Mouse (Mus musculus): ENCODE data around the gene Fam189b. TPM values are rescaled to one million over a fixed set of nuclear protein-coding genes. Genes with fewer than 3 reads are reported as not detected.

Fam189b gene
- total and polyA plus RNA-seq, 3 experiments, result 1.1 to 8.4 (median 2.2) TPM

DNA sequence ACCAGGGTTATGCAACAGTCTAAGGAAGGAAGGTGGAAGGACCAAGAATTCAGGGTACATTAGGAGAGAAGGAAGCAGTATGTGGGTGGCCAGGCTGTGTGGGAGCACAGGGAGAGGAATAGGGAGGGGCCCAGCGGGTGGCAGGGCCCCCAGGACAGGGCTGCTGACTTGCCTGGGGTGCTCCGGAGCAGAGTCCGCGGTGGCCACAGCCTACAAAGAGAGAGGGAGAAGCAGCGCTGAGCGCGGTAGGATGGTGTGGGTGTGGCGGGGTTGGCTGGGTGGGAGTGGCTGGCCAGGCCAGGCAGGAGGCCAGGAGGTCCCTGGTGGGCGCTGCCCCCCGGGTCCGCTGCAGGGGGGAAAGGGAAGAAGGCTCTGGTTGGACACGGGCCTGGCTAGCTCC lies 55.6 kb downstream of the Fam189b start:
- H3K4me3 ChIP-seq (replicated peaks in 1 of 3; ENCODE audit: low read depth in 2 of 3, low read length in 2 of 3, poor library complexity in 1 of 3), result no peak overlapping the region
- no peak for TF ChIP-seq POLR2AphosphoS2 (IDR thresholded peaks at IDR 0.05; ENCODE audit: low read depth, low read length)
- TF ChIP-seq IRF4 (IDR thresholded peaks at IDR 0.05; ENCODE audit: low read depth, low read length), result no peak
- no peak for TF ChIP-seq CTCF (conservative IDR thresholded peaks at IDR 0.05 in 1 of 2, IDR thresholded peaks at IDR 0.05 in 1 of 2; ENCODE audit: low read depth in 2 of 2, low read length in 2 of 2)
- TF ChIP-seq RCOR1 (conservative IDR thresholded peaks at IDR 0.05; ENCODE audit: low read depth, low read length), result no peak
- TF ChIP-seq ZC3H11A (IDR thresholded peaks at IDR 0.05; ENCODE audit: low read depth, low read length), result no peak
- TF ChIP-seq UBTF (IDR thresholded peaks at IDR 0.05; ENCODE audit: low read depth, low read length), result no peak
- TF ChIP-seq USF1 (IDR thresholded peaks at IDR 0.05; ENCODE audit: low read depth, low read length), result no peak
- no peak for TF ChIP-seq NELFE (IDR thresholded peaks at IDR 0.05; ENCODE audit: low read depth, low read length)
- TF ChIP-seq BHLHE40 (IDR thresholded peaks at IDR 0.05; ENCODE audit: low read depth, low read length), result no peak
- TF ChIP-seq E2F4 (IDR thresholded peaks at IDR 0.05; ENCODE audit: insufficient replicate concordance, low read depth, low read length), result no peak
- TF ChIP-seq ZKSCAN1 (IDR thresholded peaks at IDR 0.05; ENCODE audit: borderline replicate concordance, low read depth, low read length), result no peak
- TF ChIP-seq ELF1 (IDR thresholded peaks at IDR 0.05; ENCODE audit: low read depth, low read length), result no peak
- no peak for TF ChIP-seq ZMIZ1 (IDR thresholded peaks at IDR 0.05; ENCODE audit: low read depth, low read length)
- TF ChIP-seq MXI1 (IDR thresholded peaks at IDR 0.05; ENCODE audit: low read depth, low read length), result no peak
- no peak for TF ChIP-seq KAT2A (IDR thresholded peaks at IDR 0.05; ENCODE audit: insufficient replicate concordance, low read length)
- TF ChIP-seq MAZ (IDR thresholded peaks at IDR 0.05; ENCODE audit: low read depth, low read length), result no peak
- no peak for TF ChIP-seq ZNF384 (IDR thresholded peaks at IDR 0.05; ENCODE audit: low read depth, low read length)

More for the DNA sequence above, 55.6 kb downstream of the Fam189b start:
- in situ Hi-C loops (cut with MboI; ENCODE audit: low pct_ligation_motif_present, low pct_unique_long_range_greater_than_20kb, low sequenced_read_pairs), result no loop called here
- no peak overlapping the region for H3K4me2 ChIP-seq (ENCODE audit: insufficient read depth, low read depth, poor library complexity, severe bottlenecking)
- H3K79me2 ChIP-seq (replicated peaks; ENCODE audit: control insufficient read depth, extremely low read depth, insufficient read depth, poor library complexity, severe bottlenecking), result no peaks in the 10 kb centered on the region
- peaks cover 39 to 65% of the 10 kb centered on the region in 2 experiments for H3K36me3 ChIP-seq (replicated peaks in 1 of 2; ENCODE audit: control insufficient read depth in 1 of 2, insufficient read depth in 1 of 2, low read length in 1 of 2)
- no peak overlapping the region for H3K9ac ChIP-seq (ENCODE audit: insufficient read depth, low read depth)
- H3K4me1 ChIP-seq (ENCODE audit: control insufficient read depth in 1 of 2, insufficient read depth in 2 of 2), result peaks cover 8 to 19% of the 10 kb centered on the region in 2 experiments
- H3K9me3 ChIP-seq (replicated peaks; ENCODE audit: low read length), result no peaks in the 10 kb centered on the region
- no peak for DNase-seq (ENCODE audit: extremely low read depth)
- no peak overlapping the region for H3K27ac ChIP-seq (ENCODE audit: insufficient read depth, low read depth)
- dilution Hi-C loops (cut with MboI; ENCODE audit: extremely low pct_ligation_motif_present, extremely low pct_unique_long_range_greater_than_20kb, low sequenced_read_pairs), result no loop called here
- H3K27me3 ChIP-seq (replicated peaks), result no peaks in the 10 kb centered on the region

Other genes with a start within 250 kb of the Fam189b start
Only the 20 nearest of the 29 such genes appear.
- gene Rusc1, start 89.8 kb upstream of the Fam189b start, total RNA-seq (2012; rRNA removed), result 25.1 and 30.1 TPM in 2 replicates
- gene Rusc1, start 89.8 kb upstream of the Fam189b start, total RNA-seq (2014; rRNA removed), result 17.7 and 19.7 TPM in 2 replicates
- gene Rusc1, start 89.8 kb upstream of the Fam189b start, polyA plus RNA-seq (2012; ENCODE audit: insufficient read length, low read depth), result 16.7 and 19.4 TPM in 2 replicates
- 0.13 TPM in 1 of 2 replicates, not detected in the other for gene Gm43738, start 82.0 kb upstream of the Fam189b start, total RNA-seq (2012; rRNA removed)
- gene Gm43738, start 82.0 kb upstream of the Fam189b start, total RNA-seq (2014; rRNA removed), result not detected in 2 replicates
- gene Gm43738, start 82.0 kb upstream of the Fam189b start, polyA plus RNA-seq (2012; ENCODE audit: insufficient read length, low read depth), result not detected in 2 replicates
- 243 and 244 TPM in 2 replicates for gene Fdps, start 81.2 kb upstream of the Fam189b start, total RNA-seq (2012; rRNA removed)
- gene Fdps, start 81.2 kb upstream of the Fam189b start, total RNA-seq (2014; rRNA removed), result 490 and 572 TPM in 2 replicates
- gene Fdps, start 81.2 kb upstream of the Fam189b start, polyA plus RNA-seq (2012; ENCODE audit: insufficient read length, low read depth), result 177 and 200 TPM in 2 replicates
- gene Pklr, start 47.0 kb upstream of the Fam189b start, total RNA-seq (2012; rRNA removed), result not detected in 2 replicates
- gene Pklr, start 47.0 kb upstream of the Fam189b start, total RNA-seq (2014; rRNA removed), result not detected in 2 replicates
- gene Pklr, start 47.0 kb upstream of the Fam189b start, polyA plus RNA-seq (2012; ENCODE audit: insufficient read length, low read depth), result not detected in 2 replicates
- 1.8 and 2.0 TPM in 2 replicates for gene Hcn3, start 22.9 kb upstream of the Fam189b start, total RNA-seq (2012; rRNA removed)
- 1.7 and 1.8 TPM in 2 replicates for gene Hcn3, start 22.9 kb upstream of the Fam189b start, total RNA-seq (2014; rRNA removed)
- gene Hcn3, start 22.9 kb upstream of the Fam189b start, polyA plus RNA-seq (2012; ENCODE audit: insufficient read length, low read depth), result 3.1 and 3.2 TPM in 2 replicates
- gene Clk2, start 18.3 kb upstream of the Fam189b start, total RNA-seq (2012; rRNA removed), result 29.9 and 31.2 TPM in 2 replicates
- gene Clk2, start 18.3 kb upstream of the Fam189b start, total RNA-seq (2014; rRNA removed), result 18.8 and 19.7 TPM in 2 replicates
- gene Clk2, start 18.3 kb upstream of the Fam189b start, polyA plus RNA-seq (2012; ENCODE audit: insufficient read length, low read depth), result 72.0 and 77.2 TPM in 2 replicates
- gene Scamp3, start 5.7 kb upstream of the Fam189b start, total RNA-seq (2012; rRNA removed), result 12.5 and 17.1 TPM in 2 replicates
- gene Scamp3, start 5.7 kb upstream of the Fam189b start, total RNA-seq (2014; rRNA removed), result 4.1 and 4.5 TPM in 2 replicates
- 64.1 and 72.7 TPM in 2 replicates for gene Scamp3, start 5.7 kb upstream of the Fam189b start, polyA plus RNA-seq (2012; ENCODE audit: insufficient read length, low read depth)
- gene Gba, start 19.8 kb downstream of the Fam189b start, total RNA-seq (2012; rRNA removed), result 62.5 and 64.1 TPM in 2 replicates
- 61.2 and 65.3 TPM in 2 replicates for gene Gba, start 19.8 kb downstream of the Fam189b start, total RNA-seq (2014; rRNA removed)
- 59.4 and 63.6 TPM in 2 replicates for gene Gba, start 19.8 kb downstream of the Fam189b start, polyA plus RNA-seq (2012; ENCODE audit: insufficient read length, low read depth)
- gene Thbs3, start 32.0 kb downstream of the Fam189b start, total RNA-seq (2012; rRNA removed), result 6.1 and 10.1 TPM in 2 replicates
- 4.2 and 5.7 TPM in 2 replicates for gene Thbs3, start 32.0 kb downstream of the Fam189b start, total RNA-seq (2014; rRNA removed)
- gene Thbs3, start 32.0 kb downstream of the Fam189b start, polyA plus RNA-seq (2012; ENCODE audit: insufficient read length, low read depth), result 4.3 and 4.6 TPM in 2 replicates
- gene Mtx1, start 43.9 kb downstream of the Fam189b start, total RNA-seq (2012; rRNA removed), result 205 and 222 TPM in 2 replicates
- 256 and 299 TPM in 2 replicates for gene Mtx1, start 43.9 kb downstream of the Fam189b start, total RNA-seq (2014; rRNA removed)
- gene Mtx1, start 43.9 kb downstream of the Fam189b start, polyA plus RNA-seq (2012; ENCODE audit: insufficient read length, low read depth), result 159 and 162 TPM in 2 replicates
- 0.38 and 0.50 TPM in 2 replicates for gene Muc1, start 45.9 kb downstream of the Fam189b start, total RNA-seq (2012; rRNA removed)
- 0.09 and 0.28 TPM in 2 replicates for gene Muc1, start 45.9 kb downstream of the Fam189b start, total RNA-seq (2014; rRNA removed)
- gene Muc1, start 45.9 kb downstream of the Fam189b start, polyA plus RNA-seq (2012; ENCODE audit: insufficient read length, low read depth), result 0.60 and 0.71 TPM in 2 replicates
- 141 and 143 TPM in 2 replicates for gene Krtcap2, start 62.8 kb downstream of the Fam189b start, total RNA-seq (2012; rRNA removed)
- gene Krtcap2, start 62.8 kb downstream of the Fam189b start, total RNA-seq (2014; rRNA removed), result 127 and 180 TPM in 2 replicates
- gene Krtcap2, start 62.8 kb downstream of the Fam189b start, polyA plus RNA-seq (2012; ENCODE audit: insufficient read length, low read depth), result 198 and 230 TPM in 2 replicates
- gene Trim46, start 63.2 kb downstream of the Fam189b start, total RNA-seq (2012; rRNA removed), result 1.9 and 2.0 TPM in 2 replicates
- 0.36 TPM in 2 replicates for gene Trim46, start 63.2 kb downstream of the Fam189b start, total RNA-seq (2014; rRNA removed)
- gene Trim46, start 63.2 kb downstream of the Fam189b start, polyA plus RNA-seq (2012; ENCODE audit: insufficient read length, low read depth), result 1.4 and 1.9 TPM in 2 replicates
- 189 and 228 TPM in 2 replicates for gene Dpm3, start 76.2 kb downstream of the Fam189b start, total RNA-seq (2012; rRNA removed)
- gene Dpm3, start 76.2 kb downstream of the Fam189b start, total RNA-seq (2014; rRNA removed), result 45.8 and 52.7 TPM in 2 replicates
- gene Dpm3, start 76.2 kb downstream of the Fam189b start, polyA plus RNA-seq (2012; ENCODE audit: insufficient read length, low read depth), result 70.4 and 74.8 TPM in 2 replicates
- 47.8 and 50.9 TPM in 2 replicates for gene Slc50a1, start 87.4 kb downstream of the Fam189b start, total RNA-seq (2012; rRNA removed)
- 40.6 and 41.8 TPM in 2 replicates for gene Slc50a1, start 87.4 kb downstream of the Fam189b start, total RNA-seq (2014; rRNA removed)
- gene Slc50a1, start 87.4 kb downstream of the Fam189b start, polyA plus RNA-seq (2012; ENCODE audit: insufficient read length, low read depth), result 44.7 and 56.0 TPM in 2 replicates
- 0.59 and 0.93 TPM in 2 replicates for gene Efna1, start 98.0 kb downstream of the Fam189b start, total RNA-seq (2012; rRNA removed)
- gene Efna1, start 98.0 kb downstream of the Fam189b start, total RNA-seq (2014; rRNA removed), result 0.62 and 0.70 TPM in 2 replicates
- 0.71 and 0.80 TPM in 2 replicates for gene Efna1, start 98.0 kb downstream of the Fam189b start, polyA plus RNA-seq (2012; ENCODE audit: insufficient read length, low read depth)
- 0.13 TPM in 1 of 2 replicates, not detected in the other for gene Efna3, start 139.8 kb downstream of the Fam189b start, total RNA-seq (2012; rRNA removed)
- 0.09 TPM in 1 of 2 replicates, not detected in the other for gene Efna3, start 139.8 kb downstream of the Fam189b start, total RNA-seq (2014; rRNA removed)
- 0.19 TPM in 1 of 2 replicates, not detected in the other for gene Efna3, start 139.8 kb downstream of the Fam189b start, polyA plus RNA-seq (2012; ENCODE audit: insufficient read length, low read depth)
- 2.6 and 3.1 TPM in 2 replicates for gene Efna4, start 154.9 kb downstream of the Fam189b start, total RNA-seq (2012; rRNA removed)
- 0.76 and 1.1 TPM in 2 replicates for gene Efna4, start 154.9 kb downstream of the Fam189b start, total RNA-seq (2014; rRNA removed)
- gene Efna4, start 154.9 kb downstream of the Fam189b start, polyA plus RNA-seq (2012; ENCODE audit: insufficient read length, low read depth), result 1.00 and 1.1 TPM in 2 replicates
- gene Adam15, start 166.9 kb downstream of the Fam189b start, total RNA-seq (2012; rRNA removed), result 31.3 and 39.1 TPM in 2 replicates
- 5.8 and 5.9 TPM in 2 replicates for gene Adam15, start 166.9 kb downstream of the Fam189b start, total RNA-seq (2014; rRNA removed)
- 26.2 and 26.5 TPM in 2 replicates for gene Adam15, start 166.9 kb downstream of the Fam189b start, polyA plus RNA-seq (2012; ENCODE audit: insufficient read length, low read depth)
- not detected in 2 replicates for gene Dcst2, start 178.8 kb downstream of the Fam189b start, total RNA-seq (2012; rRNA removed)
- not detected in 2 replicates for gene Dcst2, start 178.8 kb downstream of the Fam189b start, total RNA-seq (2014; rRNA removed)
- 0.10 and 0.14 TPM in 2 replicates for gene Dcst2, start 178.8 kb downstream of the Fam189b start, polyA plus RNA-seq (2012; ENCODE audit: insufficient read length, low read depth)